Mouse (Mus musculus) kidney, postnatal 25 days (tissue): Measurements from ENCODE around the gene Etnk1.

ENCODE experiments used
- DNase-seq, 2 experiments: peaks; one replicate each; pipeline ENCODE4 v3.0.0; 2021; ENCODE audit warnings: mixed read lengths in 2 of 2

The Etnk1 gene

DNA sequence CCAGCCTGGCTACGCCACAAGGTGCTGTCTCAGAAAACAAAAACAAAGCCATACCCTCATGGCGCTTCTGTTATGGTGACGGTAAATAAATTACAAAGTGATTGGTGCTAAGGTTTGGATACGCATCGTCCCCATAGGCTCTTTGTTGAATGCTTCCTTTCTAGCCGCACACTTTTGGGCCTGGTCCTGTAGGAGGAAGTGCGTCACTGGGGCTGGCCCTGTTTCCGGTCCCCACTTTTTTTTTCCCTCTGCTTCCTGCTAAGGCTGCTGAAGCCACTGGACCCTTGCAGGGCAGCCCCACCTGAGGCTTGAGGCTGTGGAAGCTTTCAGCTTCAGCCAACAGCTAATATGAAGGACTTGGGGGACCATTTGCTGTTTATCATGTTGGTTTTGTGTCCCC, 54.2 kb downstream of the Etnk1 start:
- no peak for DNase-seq

DNA sequence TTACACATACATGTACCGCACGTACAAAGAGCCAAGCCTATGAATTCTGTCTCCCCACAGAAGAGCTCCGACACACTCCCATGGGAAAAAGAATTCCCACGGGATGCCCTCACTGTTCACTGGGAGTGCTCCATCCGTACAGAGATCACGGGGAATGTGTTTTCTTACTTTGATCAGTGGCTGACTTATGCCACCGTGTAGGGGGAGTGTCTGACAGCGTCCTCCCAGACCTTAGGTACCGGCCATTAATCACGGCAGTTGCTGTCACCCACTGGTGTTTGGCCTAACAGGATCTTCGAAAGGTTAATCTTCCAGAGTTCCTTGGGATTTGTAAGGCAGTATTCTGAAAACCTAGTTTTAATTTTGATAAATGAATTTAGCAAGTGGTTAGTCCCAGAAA, 57.0 kb downstream of the Etnk1 start:
- no peak for DNase-seq

DNA sequence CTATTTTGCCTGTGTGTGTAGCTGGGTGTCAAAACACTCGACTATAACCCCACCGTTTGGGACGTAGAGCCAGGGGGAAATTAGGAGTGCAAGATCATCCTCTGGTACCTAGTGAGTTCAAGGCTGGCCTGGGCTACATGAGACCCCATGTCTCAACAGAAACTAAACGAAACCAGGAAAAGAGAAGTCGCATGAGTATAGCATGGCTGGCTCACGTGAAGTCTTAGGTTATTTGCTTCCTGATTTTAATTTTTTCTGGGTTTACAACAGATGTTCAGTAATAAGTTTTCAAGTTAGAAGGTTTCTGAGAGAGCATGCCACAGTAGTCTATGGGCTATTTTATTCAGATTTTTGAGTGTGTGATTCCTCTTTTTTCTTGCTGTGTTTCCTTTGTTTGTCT, 57.9 kb downstream of the Etnk1 start:
- no peak for DNase-seq

DNA sequence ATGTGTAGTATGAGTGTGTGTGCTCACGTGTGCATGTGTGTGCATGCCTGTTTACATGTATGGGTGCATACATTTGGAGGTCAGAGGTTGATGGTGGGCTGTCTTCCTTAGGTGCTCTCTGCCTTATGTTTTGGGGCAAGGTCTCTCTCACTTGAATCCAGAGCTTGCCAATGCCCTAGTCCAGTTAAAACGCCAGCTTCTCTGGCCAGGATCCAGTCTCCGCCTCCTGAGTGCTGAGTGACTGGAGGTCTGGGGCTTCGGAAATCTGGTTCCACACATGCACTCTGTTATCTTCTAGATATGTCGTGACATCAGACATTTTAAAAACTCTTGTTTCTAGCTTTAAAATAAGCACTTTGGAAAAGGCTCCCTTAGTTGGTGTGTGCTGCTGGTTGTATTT, 61.7 kb downstream of the Etnk1 start:
- DNase-seq: no peak

DNA sequence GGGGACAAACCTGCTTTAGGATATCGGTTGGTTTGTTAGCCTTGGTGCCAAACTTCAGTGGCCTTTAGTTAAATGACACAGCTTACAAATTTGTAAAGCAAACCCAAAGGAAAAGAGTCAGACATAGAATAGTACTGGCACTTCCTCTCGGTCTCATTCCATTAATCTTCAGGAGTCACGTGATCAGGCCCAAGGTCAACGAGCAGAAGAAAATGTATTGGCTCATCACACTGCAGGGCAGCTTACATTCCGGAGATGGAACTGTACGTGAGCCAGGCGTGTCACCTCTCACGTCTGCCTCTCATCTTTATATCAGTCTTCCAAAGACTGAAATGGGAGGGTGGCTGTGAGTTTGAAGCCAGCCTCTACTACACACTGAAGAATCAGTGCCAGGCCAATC, 62.9 kb downstream of the Etnk1 start:
- DNase-seq: peak; percentile 51 to 65

DNA sequence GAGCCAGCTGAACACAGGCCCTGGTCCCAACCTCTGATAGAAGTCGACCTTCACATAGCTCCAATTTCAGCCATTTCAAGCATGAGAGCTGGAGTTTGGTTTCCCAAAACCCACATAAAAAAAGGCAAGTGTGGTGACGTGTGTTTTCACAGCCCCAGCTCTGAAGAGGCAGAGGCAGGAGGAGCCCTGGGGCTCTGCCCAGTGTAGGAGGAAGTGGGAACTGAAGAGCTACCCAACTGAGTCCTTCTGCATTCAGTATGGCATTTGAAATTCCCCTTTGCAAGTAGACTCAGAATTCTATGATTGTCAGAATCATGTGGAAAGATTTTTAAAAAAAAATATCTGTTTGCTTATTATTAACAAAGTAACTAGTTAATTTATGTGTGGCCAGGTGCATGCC, 63.9 kb downstream of the Etnk1 start:
- DNase-seq: no peak

DNA sequence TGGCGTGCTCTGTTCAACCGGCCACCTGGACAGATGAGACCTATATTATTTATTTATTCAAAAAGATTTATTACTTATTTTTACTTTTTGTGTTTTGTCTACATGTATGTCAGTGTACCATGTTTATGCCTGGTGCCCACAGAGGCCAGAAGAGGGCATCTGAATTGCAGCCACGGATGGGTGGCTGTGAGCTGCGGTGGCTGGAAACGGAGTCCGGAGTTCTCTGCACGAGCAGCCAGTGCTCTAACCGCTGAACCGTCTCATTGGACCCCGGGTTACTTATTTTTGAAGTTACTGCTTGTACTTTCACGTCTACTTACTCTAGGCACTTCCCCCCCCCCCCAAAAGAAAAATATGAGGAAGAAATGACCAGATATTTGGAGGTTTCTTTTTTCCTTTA, 65.7 kb downstream of the Etnk1 start:
- peak; percentile 42 to 76 for DNase-seq

DNA sequence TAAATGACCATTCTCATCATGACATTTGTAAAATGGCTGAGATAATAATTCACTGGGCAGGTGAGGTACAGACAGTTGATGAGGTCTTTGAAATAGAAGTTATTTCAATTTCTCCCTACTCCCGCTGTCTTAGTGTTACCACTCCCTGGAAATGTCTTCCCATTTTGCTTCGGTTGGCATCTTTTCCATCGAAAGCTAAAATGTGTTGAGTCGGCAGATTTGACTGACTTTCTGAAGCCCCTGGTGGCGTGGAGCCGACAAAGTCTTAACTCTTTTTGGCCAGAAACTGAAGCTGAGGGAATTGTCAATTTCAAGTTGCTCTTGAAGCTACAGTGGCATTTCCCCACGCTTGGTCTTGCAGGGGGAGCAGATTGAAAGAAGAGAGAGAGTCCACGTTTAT, 67.8 kb downstream of the Etnk1 start:
- no peak for DNase-seq

DNA sequence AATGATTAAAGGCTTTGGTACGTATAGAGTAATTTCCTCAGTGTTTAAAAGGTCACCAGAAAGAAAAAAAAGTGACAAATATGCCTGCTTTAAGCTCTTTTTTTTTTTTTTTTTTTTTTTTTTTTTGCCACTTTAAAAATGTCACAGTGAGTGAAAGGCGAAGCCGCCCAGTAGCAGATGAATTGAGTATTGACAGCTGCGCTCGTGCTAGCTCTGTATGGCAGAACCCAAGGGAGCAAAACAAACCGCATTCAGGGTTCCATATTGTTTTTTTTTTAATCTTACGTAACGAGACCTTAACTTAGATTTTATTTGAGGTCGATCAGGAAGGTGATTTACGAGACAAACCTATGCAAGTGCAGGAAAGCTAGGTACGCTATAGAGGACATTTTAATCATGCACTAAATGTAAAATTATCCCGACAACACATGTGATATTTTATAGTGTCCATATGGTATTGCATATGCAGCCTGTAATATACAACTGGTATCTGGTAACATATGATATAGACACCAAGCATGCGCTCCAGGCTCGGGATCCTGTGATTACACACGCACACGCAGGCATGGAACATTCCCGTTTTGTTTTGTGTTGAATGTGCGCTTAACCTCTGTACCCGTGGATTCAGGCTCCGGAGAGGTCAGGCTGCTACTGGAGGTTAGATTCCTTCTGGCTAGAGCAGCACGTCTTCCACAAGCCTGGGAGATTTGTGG, 72.5 kb downstream of the Etnk1 start:
- DNase-seq: no peak

DNA sequence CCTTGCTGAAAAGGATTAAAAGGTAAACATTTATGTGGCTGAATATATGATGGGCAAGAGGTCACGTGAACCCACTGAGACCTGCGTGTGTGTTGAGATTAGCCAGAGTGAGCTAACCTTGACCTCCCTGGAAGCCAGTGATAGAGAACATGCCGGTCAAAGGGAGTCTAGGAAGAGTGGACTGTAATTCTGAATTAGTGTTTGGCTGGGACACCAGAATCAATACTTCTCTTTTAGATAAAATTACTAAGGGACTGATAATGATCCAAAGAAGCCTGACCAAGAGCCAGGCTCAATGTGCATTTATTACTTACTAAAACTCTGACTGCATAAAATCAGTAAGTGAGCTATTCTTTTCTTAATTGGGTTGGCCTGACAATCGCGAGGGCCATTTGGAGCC, 76.2 kb downstream of the Etnk1 start:
- no peak for DNase-seq

DNA sequence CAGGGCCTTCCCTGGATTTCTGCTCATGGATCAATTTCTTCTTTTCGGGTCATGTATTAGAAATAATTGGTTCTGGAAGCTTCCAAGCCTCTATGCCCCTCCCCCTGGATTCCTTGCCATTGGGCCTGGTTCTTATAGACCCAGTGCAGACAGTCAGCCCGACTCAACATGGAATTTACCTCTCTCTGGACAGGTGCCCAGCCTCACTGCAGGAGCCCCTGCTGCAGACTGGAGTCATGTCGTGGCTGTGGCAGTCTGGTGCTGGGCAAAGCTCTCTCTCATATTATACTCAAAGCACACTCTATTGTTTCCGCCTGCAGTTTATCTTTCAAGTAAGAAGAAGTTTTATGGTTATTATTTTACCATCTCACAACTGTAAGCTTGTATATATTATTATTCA, 90.9 kb downstream of the Etnk1 start:
- no peak for DNase-seq

DNA sequence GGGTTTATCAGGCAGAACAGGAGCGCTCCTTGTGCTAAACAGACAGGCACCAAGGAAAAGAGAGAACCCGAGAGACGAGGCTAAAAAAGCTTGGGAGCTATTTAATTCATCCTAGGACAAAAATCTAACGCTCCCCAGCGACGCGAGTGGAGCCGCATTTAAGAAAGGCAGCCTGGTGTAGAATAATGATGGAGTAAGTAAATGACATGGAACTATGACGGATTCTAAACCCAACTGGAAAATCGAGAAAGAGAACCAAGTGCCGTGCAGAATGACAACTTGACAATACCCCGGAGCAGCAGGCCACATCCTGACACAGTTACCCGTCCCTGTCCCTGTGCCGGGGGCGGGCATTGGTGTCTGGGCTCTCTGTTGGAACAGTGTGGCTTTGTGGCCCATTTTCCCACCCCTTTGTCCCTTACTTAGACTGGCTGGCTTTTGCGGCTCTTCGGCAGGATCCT, 92.2 kb downstream of the Etnk1 start:
- peak in 1 of 2 experiments; percentile 37 for DNase-seq

DNA sequence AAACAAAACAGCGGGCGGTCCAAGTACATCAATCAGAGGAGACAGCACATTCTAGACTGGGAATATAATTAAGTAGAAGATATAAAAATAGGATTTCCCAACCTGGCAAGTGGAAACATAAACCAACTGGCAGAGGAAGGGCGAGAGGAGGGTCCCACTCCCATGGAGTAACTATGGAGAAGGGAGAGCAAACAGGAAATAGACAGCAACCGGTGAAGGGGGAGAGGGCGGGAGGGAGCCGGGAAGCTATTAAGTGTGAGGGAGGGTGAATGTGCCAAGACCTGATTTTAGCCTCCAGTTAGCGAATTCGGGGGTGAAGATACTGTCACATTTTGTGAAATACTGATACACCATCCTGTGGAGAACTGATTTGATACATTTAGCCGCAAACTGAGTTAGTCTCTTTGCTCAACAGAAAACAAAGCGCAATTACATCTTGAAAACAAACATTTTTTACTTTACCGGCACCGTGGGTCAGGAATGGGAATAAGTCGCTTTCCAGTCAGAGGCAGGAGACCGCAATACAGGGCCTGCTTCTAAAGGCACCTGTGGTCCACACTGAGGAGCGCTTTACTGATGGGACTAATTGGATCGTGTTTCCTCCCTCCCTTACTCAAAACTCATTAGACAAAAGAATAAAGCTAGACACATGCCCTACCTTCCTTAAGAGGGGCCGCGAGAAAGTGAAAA, 93.0 kb downstream of the Etnk1 start:
- no peak for DNase-seq

DNA sequence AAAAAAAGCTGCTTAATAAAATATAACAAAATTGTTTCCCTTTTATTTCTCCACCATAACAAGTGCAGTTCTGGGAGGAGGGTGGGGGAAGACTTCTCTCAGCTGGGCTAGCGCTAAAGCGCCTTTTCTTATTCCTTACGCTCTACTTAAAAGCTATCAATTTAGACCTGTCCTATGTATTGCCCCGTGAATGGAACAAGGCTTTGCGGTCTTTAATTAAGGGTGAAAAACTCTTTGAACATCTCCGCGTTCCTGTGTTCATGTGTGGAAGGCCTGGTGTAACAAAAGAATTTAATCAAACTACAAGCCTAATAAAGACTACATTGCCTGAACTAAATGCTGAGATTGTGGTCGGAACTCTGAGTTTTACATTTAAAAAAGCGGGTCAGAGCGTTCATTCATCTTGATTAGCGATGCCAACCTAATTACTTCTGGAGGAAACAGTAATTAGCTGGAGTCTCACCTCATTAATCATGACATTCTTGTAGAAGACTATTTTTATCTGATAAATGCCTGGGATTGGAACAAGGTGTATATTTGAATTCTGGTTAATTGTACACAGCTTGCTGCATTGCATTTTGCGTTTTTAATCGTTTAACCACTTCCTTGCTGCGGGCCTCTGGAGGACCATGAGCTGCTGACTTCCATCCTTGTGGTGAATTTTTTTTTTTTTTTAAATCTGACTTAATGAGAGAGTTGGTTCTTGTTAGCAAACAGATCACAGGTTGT, 93.7 kb downstream of the Etnk1 start:
- DNase-seq: no peak

DNA sequence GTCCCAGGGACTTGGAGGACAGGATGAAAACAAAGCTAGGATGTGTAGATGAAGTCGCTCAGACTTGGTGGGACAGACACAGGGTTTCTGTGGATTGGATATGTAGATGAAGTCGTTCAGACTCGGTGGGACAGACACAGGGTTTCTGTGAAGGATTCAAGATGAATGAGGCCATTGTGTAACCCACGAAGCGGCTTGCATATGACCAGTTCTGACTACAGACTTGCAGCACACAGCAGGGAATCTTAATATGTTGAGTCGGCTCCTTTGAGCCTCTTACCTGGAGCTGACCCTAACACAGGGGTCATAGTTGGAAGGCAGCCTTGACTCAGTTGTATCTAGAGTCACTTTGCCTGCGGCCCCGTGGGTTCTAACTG, 94.3 kb downstream of the Etnk1 start:
- no peak for DNase-seq

DNA sequence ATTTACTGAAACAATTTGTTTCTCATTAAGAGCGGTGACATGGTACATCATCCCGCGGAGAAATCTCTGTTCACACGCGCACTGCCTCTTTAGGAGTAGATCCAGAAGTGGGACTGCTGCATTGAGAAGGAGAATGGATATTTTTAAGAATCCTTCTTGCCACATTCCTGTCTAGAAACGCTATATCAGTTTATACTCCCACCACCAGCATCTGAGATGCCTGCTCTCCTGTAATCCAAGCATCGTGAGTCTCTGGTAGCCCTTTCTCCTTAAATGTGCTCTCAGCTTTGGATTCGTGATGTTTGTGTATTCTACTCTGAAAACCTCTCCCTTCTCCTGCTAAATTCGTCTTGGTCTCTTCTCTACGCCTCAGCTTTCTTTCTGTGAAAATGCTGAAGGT, 98.5 kb downstream of the Etnk1 start:
- no peak for DNase-seq

DNA sequence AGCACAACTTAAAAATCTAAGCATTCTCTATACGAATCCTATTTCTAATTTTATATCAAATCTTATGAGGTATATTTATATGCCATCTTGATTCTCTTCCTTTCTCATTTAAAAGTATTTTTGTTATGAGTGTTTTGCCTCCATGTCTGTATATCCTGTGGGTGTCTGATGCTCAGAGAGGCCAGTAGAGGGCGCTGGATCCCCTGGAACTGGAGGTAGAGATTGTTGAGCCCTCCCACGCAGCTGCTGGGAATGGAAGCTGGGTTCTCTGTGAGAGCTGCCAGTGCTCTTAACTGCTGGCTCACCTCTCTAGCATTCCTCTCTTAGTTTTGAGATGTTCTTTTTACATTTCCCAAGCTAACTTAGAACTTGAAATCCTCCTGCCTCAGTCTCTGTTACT, 112.2 kb downstream of the Etnk1 start:
- DNase-seq: no peak
